Mouse (Mus musculus) gonadal fat pad, adult 2 months (tissue): Measurements from ENCODE around the gene Rac1. TPM values are rescaled to one million over a fixed set of nuclear protein-coding genes. Genes with fewer than 3 reads are reported as not detected.

ENCODE experiments used
- DNase-seq: peaks from one replicate; pipeline ENCODE4 v3.0.0-alpha.2; 2012; ENCODE audit warnings: low read depth
- polyA plus RNA-seq: library from polyadenylated mRNA; depleted of rRNA; stranded (reverse); fragments of >200 nt; gene quantifications from 2 replicates; pipeline ENCODE4 v1.2.3, GENCODE M21; 2012

The Rac1 gene
- polyA plus RNA-seq, 1 experiment = 340 TPM

DNA sequence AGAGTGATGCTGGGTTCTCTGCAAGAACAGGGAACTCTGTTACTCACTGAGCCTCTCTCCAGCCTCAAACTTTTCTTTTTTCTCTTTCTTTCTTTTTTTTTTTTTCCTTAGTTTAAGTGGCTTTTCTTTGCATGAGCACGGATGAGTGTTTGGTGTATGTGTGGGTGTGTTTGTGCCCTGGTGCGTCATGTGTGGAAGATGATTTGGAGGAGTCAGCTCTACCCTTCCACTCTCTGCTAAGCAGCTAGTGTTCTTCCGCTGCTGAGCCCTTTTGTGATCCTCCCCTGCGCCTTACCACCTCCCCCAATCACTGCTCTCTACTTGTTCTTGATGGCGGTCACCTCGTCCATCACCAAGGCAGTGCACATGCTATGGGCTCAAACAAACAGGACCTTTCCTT, 32.1 kb downstream of the Rac1 start:
- DNase-seq = no peak

GRCm38 (mm10) chr5:143493163-143493562, 34.7 kb downstream of the Rac1 start:
- DNase-seq = no peak

DNA sequence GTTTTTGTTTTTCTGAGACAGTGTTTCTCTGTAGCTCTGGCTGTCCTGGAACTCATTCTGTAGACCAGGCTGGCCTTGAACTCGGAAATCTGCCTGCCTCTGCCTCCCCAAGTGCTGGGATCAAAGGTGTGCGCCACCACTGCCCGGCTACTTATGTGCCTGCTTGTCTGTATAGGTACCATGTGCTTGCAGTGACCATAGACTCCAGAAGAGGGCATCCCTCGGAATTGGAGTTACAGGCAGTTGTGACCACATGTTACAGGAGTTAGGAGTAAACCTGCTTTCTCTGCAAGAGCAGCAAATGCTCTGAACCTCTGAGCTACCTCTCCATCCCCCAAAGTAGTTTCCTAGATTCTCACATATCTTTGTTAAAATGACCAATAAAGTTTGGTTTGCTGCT, 36.1 kb downstream of the Rac1 start:
- no peak for DNase-seq

- no peak for DNase-seq
These were observed 38.0 kb downstream of the Rac1 start for GRCm38 (mm10) chr5:143489749-143490342.

DNA sequence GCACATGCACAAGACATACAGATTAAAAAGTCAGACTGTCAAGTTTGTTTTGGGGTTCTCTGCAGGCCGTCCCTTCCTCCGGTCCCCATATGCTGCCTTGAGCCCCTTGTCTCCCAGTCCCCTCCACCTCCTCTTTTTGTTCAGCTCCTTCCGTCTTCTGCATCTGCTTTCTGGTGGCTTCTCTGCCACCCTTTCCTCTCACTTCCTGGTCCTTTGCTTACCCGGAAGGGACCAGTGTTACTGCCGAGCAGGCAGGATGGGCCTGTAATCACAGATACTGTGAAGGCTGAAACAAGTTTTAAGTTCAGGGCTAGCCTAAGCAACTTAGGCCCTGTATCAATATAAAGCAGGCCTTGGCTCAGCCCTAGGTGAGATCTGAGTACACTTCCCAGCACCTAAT, 39.8 kb downstream of the Rac1 start:
- DNase-seq = no peak

- DNase-seq = no peak
These were observed 40.6 kb downstream of the Rac1 start for GRCm38 (mm10) chr5:143487193-143487592.

GRCm38 (mm10) chr5:143484955-143485354, 42.9 kb downstream of the Rac1 start:
- no peak for DNase-seq

DNA sequence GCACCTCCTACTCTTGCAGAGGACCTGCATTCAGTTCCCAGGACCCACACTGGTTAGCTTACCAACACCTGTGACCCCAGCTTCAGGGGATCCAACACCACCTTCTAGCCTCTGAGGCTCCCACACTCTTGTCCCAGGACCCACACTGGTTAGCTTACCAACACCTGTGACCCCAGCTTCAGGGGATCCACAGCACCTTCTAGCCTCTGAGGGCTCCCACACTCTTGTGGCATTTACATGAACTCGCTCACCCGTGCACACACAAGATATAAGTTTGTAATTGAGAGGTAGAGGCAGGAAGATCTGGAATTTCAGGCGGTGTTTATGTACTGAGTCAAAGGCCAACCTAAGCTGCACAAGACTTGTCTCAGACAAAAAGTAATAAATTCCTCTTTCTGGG, 49.9 kb downstream of the Rac1 start:
- DNase-seq = no peak

DNA sequence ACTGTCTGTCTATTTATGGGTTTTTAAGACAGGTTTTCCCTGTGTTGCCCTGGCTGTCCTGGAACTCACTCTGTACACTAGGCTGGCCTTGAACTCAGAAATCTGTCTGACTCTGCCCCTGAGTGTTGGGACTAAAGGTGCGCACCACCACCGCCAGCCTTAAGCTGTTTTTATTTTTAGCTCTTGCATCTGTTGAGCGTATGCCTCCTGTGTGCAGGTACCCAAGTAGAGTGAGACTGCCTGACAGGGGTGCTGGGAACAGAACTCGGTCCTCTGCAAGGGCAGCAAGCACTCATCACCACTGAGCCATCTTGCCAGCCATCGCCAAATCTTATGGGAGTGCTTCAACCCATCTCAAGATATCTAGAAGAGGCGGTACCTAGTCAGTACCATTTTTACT, 51.8 kb downstream of the Rac1 start:
- no peak for DNase-seq

DNA sequence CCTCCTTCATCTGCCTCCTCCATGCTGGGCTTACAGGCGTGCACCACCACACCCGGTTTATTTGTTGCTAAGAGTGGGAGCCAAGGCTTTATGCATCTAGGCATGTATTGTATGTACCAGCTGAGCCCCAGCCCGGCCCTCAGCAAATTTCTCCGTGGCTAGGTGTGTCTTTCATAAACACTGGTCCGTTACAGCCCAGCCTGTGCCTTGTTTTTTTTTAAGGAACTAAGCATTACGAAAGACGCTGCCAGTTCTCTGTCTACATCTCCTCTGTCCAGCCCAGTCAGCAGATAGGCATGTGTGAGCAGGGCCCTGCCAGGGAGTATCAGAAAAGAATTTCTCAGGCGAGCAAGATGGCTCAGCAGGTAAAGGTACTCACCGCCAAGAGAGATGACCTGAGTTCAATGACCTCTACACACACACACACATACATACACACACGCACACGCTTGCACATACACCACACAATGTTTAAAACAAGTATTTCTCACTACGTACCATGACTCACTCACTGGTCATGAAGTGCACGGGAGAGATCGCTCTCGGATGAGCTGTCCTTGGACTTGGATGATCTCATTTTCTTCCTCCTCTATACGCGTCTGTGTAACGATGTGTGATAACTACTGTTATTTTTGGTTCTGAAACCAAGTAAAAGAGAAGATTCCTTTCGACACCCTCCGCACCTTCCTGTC, 52.5 kb downstream of the Rac1 start:
- no peak for DNase-seq

GRCm38 (mm10) chr5:143471953-143472618, 55.8 kb downstream of the Rac1 start:
- no peak for DNase-seq

GRCm38 (mm10) chr5:143471165-143471546, 56.7 kb downstream of the Rac1 start:
- no peak for DNase-seq

- DNase-seq = no peak
These were observed 57.2 kb downstream of the Rac1 start for GRCm38 (mm10) chr5:143470421-143471164.

DNA sequence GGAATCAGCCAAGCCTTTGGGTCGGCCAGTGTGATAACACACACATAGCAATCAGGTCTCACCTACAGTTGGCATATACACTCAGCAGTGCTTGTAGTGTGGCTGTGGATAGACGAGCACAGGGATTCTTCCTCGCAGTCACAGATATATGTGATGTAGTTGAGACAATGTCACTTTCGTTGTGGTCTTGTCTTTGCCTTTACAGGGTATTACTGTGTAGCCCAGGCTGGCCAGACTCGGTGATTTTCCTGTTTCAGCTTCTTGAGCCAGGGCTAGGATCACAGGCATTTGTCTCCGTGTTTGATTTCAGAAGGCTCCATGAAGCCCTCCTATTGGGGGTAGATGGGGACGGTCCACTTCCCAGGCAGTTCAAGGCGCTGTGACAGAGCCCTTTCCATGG, 58.2 kb downstream of the Rac1 start:
- DNase-seq = no peak

- no peak for DNase-seq
These were observed 59.9 kb downstream of the Rac1 start for GRCm38 (mm10) chr5:143467931-143468330.

- DNase-seq = no peak
These were observed 60.8 kb downstream of the Rac1 start for GRCm38 (mm10) chr5:143466891-143467669.

DNA sequence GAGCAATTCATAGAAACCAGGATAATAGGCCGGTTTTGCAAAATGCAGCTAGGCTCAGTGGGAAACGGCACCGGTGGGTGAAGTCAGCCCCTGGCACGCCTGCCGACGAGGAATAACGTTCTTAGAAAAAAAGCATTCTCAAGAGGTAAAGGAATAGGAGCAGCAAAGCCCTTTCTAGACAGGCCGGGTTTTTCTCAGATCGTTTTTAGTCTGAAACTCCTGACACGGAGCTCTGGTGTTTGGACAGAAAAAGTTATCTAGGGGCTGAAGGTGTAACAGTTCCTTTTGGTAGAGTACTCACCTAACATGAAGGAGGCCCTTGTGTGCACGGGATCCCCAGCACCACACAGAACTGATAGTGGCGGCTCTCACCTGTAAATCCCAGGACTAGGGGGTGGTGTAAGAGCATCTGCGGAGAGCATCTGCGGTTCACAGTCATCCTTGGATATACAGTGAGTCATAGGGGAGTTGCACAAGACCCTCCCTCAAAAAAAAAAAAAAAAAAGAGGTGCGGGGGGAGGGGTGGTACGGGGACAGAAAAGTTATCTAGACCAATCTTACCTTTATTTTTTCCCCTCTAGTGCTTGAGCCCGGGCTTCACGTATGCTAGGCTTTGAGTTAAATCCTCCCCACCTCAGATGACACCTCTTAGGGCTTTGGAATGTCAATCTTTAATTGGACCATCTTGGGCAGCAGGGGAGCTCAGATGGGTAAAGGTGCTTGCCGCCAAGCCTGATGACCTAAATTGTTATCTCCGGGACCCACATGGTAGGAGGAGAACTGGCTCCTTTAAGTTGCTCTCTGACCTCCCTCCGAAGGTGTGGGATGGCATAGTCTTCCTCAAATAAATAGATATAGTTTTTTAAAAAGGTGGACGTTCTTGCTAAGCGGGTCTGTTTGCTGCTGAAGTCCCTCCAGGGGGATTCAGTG, 62.4 kb downstream of the Rac1 start:
- DNase-seq = no peak

GRCm38 (mm10) chr5:143464757-143465118, 63.1 kb downstream of the Rac1 start:
- no peak for DNase-seq

GRCm38 (mm10) chr5:143464100-143464756, 63.6 kb downstream of the Rac1 start, which contains the start of gene Daglb:
Gene Daglb, plus strand, starts transcription at chr5:143464584.
- no peak for DNase-seq

DNA sequence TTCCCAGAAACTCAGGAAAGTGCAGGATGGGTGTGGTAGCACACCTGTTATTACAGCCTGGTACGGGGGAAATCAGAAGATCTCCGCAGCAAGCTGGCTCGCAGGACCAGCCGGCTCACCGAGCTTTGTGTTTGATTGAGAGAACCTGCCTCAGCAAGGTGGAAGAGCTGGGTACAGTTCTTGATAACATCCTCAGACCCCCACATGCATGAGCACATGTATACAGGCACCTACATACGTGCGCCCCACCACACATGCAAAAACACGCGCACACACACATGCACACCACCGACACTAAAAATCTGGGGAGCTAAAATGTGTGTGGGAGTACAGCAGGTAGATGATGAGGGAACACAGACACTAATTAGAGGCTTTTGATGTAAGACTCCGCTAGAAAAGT, 64.2 kb downstream of the Rac1 start:
- DNase-seq = no peak
